Mouse (Mus musculus) midbrain, embryonic 14.5 days (tissue): ENCODE results near the gene Cd99l2. TPM values are rescaled to one million over a fixed set of nuclear protein-coding genes. Genes with fewer than 3 reads are reported as not detected.
"Not testable (repeated sequence)": the region's sequence is repeated elsewhere in the genome, so short reads cannot be mapped to it uniquely, and the experiment has no call there.

Experiments
- ATAC-seq: fragments of 200-750 bp; cut with Nextera tagmentation; 2 replicates; pipeline ENCODE4 v1.8.0; 2017; ENCODE audit warnings: moderate number of reproducible peaks, moderate library complexity; ENCODE audit not compliant: low FRiP score, low TSS enrichment
- DNase-seq: peaks from one replicate; pipeline ENCODE4 v3.0.0-alpha.2; 2015
- H3K27ac ChIP-seq: fragments of 300-500 bp; sonication (generic); replicated peaks from 2 replicates; pipeline ENCODE4 v1.5.1; 2014; ENCODE audit warnings: mild to moderate bottlenecking, low read depth, low read length, moderate library complexity
- H3K27me3 ChIP-seq: fragments of 300-500 bp; sonication (generic); 2 replicates; pipeline ENCODE4 v1.6.1; 2014; ENCODE audit warnings: low read length, control low read depth, mixed read lengths; ENCODE audit not compliant: control insufficient read depth, insufficient read depth
- H3K36me3 ChIP-seq: fragments of 300-500 bp; sonication (generic); 2 replicates; pipeline ENCODE4 v1.6.1; 2014; ENCODE audit warnings: low read length, control low read depth; ENCODE audit not compliant: control insufficient read depth, insufficient read depth
- H3K4me1 ChIP-seq: fragments of 300-500 bp; sonication (generic); 2 replicates; pipeline ENCODE4 v1.6.1; 2014; ENCODE audit warnings: mild to moderate bottlenecking, antibody characterized with exemption, low read length, control low read depth; ENCODE audit not compliant: control insufficient read depth, insufficient read depth
- H3K4me2 ChIP-seq: fragments of 300-500 bp; sonication (generic); 2 replicates; pipeline ENCODE4 v1.6.1; 2014; ENCODE audit warnings: mild to moderate bottlenecking, low read length, moderate library complexity
- H3K4me3 ChIP-seq: fragments of 300-500 bp; sonication (generic); replicated peaks from 2 replicates; pipeline ENCODE4 v1.5.1; 2014; ENCODE audit warnings: low read depth, low read length
- H3K9ac ChIP-seq: fragments of 300-500 bp; sonication (generic); replicated peaks from 2 replicates; pipeline ENCODE4 v1.6.1; 2014; ENCODE audit warnings: mild to moderate bottlenecking, low read length, moderate library complexity
- H3K9me3 ChIP-seq: fragments of 300-500 bp; sonication (generic); 2 replicates; pipeline ENCODE4 v1.6.1; 2016; ENCODE audit warnings: low read length, control low read depth, mixed read lengths; ENCODE audit not compliant: control insufficient read depth
- whole genome bisulfite sequencing: fragments of 180-500 bp; shearing (Covaris S2); extraction: QIAGEN DNeasy Blood & Tissue Kit; methylation state at CpG from one replicate; pipeline ENCODE4 v1.1.7; 2014; 5-methylcytosine and 5-hydroxymethylcytosine counted together
- polyA plus RNA-seq: library from polyadenylated mRNA; unstranded; fragments of >200 nt; fragmentation: Nextera tagmentation; extraction: Ambion mirVana; gene quantifications from 2 replicates; pipeline ENCODE4 v1.2.1, GENCODE M21; 2014

Gene Cd99l2
- polyA plus RNA-seq, 1 experiment from 2014 or later = 52.8 TPM

DNA sequence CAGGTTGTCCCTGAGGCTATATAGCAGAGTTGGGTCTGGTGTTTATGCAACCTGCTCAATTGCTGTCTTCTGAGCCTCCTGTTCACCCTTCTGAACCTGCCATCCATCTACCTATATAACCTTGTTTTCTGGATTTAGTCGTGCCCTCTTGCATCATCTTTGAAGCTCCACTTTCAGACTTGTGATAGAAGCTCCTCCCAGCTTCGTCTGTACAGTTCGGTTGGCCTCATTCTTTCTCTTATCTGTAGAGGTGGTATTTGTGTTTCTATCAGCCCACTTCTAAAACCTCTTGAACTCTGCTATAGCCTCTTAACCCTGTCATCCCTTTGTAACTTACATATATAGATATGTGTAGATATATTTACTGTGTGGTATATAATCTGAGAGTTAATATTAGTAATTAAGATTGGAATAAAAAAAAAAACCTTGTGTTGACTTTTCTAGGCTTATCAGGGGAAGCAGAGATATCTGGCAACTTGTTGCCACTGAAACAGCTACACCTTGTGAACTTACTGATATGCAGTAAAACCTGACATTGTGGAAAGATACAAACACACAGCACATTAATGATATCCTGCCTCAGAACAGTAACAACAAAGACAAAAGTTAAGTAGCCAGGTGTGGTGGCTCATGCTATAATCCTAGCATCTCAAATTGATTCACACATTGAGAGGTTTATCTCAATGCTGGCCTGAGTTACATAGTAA lies 33.1 kb upstream of the Cd99l2 start:
- DNase-seq = no peak

DNA sequence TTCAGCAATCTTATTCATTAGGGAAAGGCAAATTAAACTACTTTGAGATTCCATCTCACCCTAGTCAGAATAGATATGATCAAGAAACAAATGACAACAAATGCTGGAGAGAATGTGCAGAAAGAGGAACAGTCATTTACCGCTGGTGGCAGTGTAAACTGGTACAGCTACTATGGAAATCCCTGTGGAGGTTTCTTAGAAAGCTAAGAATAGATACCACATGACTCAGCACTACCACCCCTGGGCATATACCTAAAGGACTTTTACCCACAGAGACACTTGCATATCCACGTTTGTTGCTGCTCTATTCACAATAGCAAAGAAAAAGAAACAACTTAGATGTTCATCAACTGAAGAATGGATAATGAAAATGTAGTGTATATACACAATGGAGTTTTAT lies 31.7 kb upstream of the Cd99l2 start:
- no peaks in the 10 kb centered on the region for H3K4me1 ChIP-seq
- no peak overlapping the region for H3K27ac ChIP-seq
- WGBS = 82% methylated on average over 2 of the region's 2 CpGs
- no peaks in the 10 kb centered on the region for H3K36me3 ChIP-seq
- no peak overlapping the region for H3K4me3 ChIP-seq
- DNase-seq (no peak), ATAC-seq (no peak)
- H3K27me3 ChIP-seq = no peaks in the 10 kb centered on the region
- H3K9me3 ChIP-seq = no peaks in the 10 kb centered on the region
- H3K4me2 ChIP-seq = no peak overlapping the region
- H3K9ac ChIP-seq = no peak overlapping the region

More for the DNA sequence above, 33.1 kb upstream of the Cd99l2 start:
- ATAC-seq = no peak
- Histone ChIP-seq H3K4me2 (no peak overlapping the region), H3K4me1 (no peaks in the 10 kb centered on the region), H3K9me3 (no peaks in the 10 kb centered on the region), H3K36me3 (no peaks in the 10 kb centered on the region), H3K27ac (no peak overlapping the region), H3K9ac (no peak overlapping the region), H3K4me3 (no peak overlapping the region), H3K27me3 (no peaks in the 10 kb centered on the region)
- WGBS = 75% methylated on average over 3 of the region's 3 CpGs

DNA sequence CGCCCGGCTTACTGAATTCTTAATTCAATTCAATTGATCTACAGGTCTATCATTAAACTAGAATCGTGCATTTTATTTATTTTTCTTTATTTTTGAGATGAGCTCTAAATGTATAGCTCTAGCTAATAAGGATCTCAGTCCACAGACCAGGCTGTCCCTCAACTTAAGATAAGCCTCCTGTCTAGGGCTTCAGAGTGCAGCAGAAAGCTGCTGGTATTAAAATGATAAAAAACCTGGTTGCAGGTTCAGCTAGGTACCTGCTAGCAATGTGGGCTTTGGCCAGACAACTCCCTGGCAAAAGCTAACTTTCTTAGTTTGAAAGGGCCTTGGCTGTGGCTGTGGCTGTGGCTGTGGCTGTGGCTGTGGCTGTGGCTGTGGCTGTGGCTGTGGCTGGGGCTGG lies 30.2 kb upstream of the Cd99l2 start:
- no peak overlapping the region for H3K4me3 ChIP-seq
- no peak overlapping the region for H3K4me2 ChIP-seq
- H3K4me1 ChIP-seq = no peaks in the 10 kb centered on the region
- no peak overlapping the region for H3K9ac ChIP-seq
- no peaks in the 10 kb centered on the region for H3K9me3 ChIP-seq
- 90% methylated on average over 3 of the region's 3 CpGs for WGBS
- no peak for ATAC-seq
- DNase-seq = no peak
- no peaks in the 10 kb centered on the region for H3K36me3 ChIP-seq
- no peaks in the 10 kb centered on the region for H3K27me3 ChIP-seq
- no peak overlapping the region for H3K27ac ChIP-seq

DNA sequence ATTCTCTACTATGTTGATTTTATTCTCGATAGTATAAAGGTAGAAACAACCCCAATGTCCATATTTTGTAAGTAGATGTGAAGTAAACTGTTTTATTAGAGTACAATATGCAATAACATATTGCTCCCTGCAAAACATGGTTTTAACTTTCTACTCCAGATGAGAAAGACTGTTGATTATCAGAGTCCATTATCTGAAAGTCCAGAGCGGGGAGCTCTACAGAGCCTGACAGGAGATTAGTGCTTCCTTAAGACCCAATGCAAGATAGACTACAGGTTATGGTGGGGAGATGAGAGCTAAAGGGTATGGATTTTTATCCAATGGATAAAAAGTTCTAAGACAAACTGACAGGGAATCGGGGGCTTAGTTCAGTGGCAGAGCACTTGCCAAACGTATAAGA lies 26.6 kb upstream of the Cd99l2 start:
- H3K9me3 ChIP-seq = no peaks in the 10 kb centered on the region
- H3K27me3 ChIP-seq = no peaks in the 10 kb centered on the region
- H3K4me2 ChIP-seq = no peak overlapping the region
- DNase-seq = no peak
- H3K9ac ChIP-seq = no peak overlapping the region
- H3K4me1 ChIP-seq = no peaks in the 10 kb centered on the region
- no peak for ATAC-seq
- H3K36me3 ChIP-seq = no peaks in the 10 kb centered on the region
- no peak overlapping the region for H3K4me3 ChIP-seq
- WGBS = 77% methylated on average over 4 of the region's 4 CpGs
- H3K27ac ChIP-seq = no peak overlapping the region

DNA sequence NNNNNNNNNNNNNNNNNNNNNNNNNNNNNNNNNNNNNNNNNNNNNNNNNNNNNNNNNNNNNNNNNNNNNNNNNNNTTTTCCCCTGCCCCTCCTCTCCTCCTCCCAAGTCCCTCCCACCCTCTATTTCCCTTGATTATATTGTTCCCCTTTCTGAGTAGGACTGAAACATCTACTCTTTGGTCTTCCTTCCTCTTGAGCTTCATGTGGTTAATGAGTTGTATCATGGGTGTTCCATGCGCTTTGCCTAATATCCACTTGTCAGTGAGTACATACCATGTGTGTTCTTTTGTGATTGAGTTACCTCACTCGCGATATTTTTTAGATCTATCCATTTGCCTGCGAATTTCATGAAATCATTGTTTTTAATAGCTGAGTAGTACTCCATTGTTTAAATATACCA lies 13.9 kb upstream of the Cd99l2 start:
- WGBS = 95% methylated on average over 4 of the region's 4 CpGs
- H3K4me1 ChIP-seq, H3K9ac ChIP-seq, H3K27me3 ChIP-seq, H3K27ac ChIP-seq, H3K9me3 ChIP-seq, H3K36me3 ChIP-seq, H3K4me3 ChIP-seq, DNase-seq, ATAC-seq, H3K4me2 ChIP-seq: not testable (repeated sequence)

DNA sequence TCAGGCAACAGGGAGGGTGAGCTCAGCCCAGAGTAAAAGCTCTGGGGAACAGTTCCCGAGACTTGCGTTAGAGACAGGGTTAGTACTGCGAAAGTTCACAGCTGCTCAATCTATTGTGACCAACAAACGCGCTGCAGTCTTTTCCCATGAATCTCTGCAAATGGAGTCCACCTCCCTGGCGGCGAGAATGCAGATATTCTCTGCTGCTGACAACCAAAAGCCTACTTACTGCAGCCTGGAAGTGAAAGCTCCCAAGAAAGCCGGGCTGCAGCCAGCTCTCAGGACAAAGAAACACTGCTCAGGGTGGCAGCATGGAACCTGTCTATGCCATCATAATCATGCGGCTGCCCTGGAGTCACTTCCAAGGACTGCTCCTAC lies 619 bp upstream of the Cd99l2 start:
- ATAC-seq (peak; percentile 52), DNase-seq (peak; percentile 69)
- H3K27ac ChIP-seq = peak overlapping the region; percentile 88
- WGBS = 23% methylated on average over 9 of the region's 9 CpGs
- H3K27me3 ChIP-seq = no peaks in the 10 kb centered on the region
- peak overlapping the region; percentile 45 for H3K4me3 ChIP-seq
- no peaks in the 10 kb centered on the region for H3K9me3 ChIP-seq
- H3K4me2 ChIP-seq = peak overlapping the region; percentile 68
- H3K36me3 ChIP-seq = no peaks in the 10 kb centered on the region
- peaks cover 5% of the 10 kb centered on the region; the same call in 1 of the 2 replicates for H3K4me1 ChIP-seq
- peak overlapping the region; percentile 59 for H3K9ac ChIP-seq

DNA sequence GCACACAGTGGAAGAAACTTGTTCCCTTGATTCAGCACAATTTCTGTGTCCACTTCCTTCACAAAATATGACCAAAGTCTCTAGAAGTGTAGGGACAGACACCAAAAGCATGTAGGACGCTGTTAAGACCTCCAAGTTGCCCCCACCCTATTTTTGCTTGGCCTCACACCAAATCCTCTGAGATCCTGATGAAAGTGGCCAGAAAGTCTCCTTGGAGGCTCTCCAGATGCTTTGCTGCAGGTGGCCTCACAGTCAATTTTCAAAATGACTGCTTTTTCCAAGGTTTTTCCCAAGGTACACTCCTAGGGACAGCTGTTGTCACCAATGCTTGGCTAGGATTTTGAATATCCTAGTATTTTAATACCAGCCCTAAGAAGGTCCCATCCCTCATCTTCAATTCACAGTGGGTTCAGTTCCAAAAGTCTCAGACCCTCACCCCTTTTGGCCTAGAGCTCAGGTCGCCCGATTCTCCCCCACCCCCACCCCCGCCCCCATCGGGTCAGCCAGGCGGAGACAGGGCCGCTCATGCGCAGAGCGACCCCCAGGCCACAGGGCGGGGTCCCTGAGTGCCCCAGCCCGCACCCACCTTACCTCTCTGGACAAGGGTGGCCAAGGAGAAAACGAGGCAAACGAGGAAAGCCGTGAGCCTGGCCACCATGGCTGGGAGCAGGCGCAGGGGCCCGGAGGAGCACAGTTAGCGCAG lies 567 bp downstream of the Cd99l2 start:
- DNase-seq (no peak), ATAC-seq (peak; percentile 78; the same call in 1 of the 2 replicates)
- WGBS = 21% methylated on average over 17 of the region's 17 CpGs
- peak overlapping the region; percentile 68 for H3K4me2 ChIP-seq
- peak overlapping the region; percentile 45 for H3K4me3 ChIP-seq
- peak overlapping the region; percentile 88 for H3K27ac ChIP-seq
- peak overlapping the region; percentile 59 for H3K9ac ChIP-seq
- H3K27me3 ChIP-seq = no peaks in the 10 kb centered on the region
- H3K36me3 ChIP-seq = no peaks in the 10 kb centered on the region
- no peaks in the 10 kb centered on the region for H3K9me3 ChIP-seq
- peaks cover 5% of the 10 kb centered on the region; the same call in 1 of the 2 replicates for H3K4me1 ChIP-seq

DNA sequence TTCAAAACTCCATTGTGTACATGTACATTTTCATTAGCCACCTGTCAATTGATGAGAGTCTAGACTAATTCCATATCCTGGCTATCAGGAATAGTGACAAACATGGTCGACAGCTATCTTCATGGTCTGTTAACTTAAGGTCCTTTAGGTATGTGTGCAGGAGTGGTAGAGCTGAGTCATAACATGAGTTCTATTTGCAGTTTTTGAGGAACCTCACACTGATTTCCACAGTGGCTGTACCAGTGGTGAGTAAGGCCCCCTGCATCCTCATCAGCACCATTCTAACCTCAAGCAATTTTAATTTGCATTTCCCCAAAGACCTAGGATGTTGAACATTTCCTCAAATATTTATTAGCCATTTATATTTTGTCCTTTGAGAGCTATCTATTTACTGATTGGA lies 3.3 kb downstream of the Cd99l2 start:
- WGBS = 88% methylated on average over 1 of the region's 1 CpGs
- H3K27me3 ChIP-seq = no peaks in the 10 kb centered on the region
- H3K27ac ChIP-seq = no peak overlapping the region
- H3K36me3 ChIP-seq = no peaks in the 10 kb centered on the region
- no peak overlapping the region for H3K9ac ChIP-seq
- ATAC-seq = no peak
- H3K9me3 ChIP-seq = no peaks in the 10 kb centered on the region
- peaks cover 5% of the 10 kb centered on the region; the same call in 1 of the 2 replicates for H3K4me1 ChIP-seq
- no peak for DNase-seq
- no peak overlapping the region for H3K4me2 ChIP-seq
- H3K4me3 ChIP-seq = no peak overlapping the region

DNA sequence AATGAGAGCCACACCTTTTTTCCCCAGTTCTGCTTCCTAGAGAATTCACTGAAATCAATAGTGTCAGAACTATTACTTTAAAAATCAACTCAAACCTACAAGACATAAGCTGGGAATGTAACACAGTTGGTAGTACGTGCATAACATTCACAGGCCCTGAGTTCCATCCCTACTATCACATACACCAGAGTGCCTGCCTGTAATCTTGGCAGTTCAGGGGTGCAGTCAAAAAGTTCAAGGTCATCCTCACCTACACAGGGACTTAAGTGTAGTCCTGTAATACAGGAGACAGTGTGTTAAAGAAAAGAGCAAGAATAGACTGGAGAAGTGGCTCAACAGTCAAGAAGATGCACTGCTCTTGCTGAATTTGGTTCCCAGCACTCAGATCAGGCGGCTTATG lies 10.4 kb downstream of the Cd99l2 start:
- Histone ChIP-seq H3K4me3 (no peak overlapping the region), H3K27me3 (no peaks in the 10 kb centered on the region), H3K9me3 (no peaks in the 10 kb centered on the region), H3K9ac (no peak overlapping the region), H3K36me3 (no peaks in the 10 kb centered on the region), H3K4me1 (no peaks in the 10 kb centered on the region), H3K27ac (no peak overlapping the region), H3K4me2 (no peak overlapping the region)
- no peak for ATAC-seq
- DNase-seq = no peak
- 90% methylated on average over 2 of the region's 2 CpGs for WGBS
